Mouse (Mus musculus) myocyte (in vitro differentiated cells): ENCODE measurements around the gene Myh9.

Source experiments
- CEBPB ChIP-seq: IDR thresholded peaks from 2 replicates; pipeline ENCODE4 v1.6.1; 2011; ENCODE audit warnings: mild to moderate bottlenecking, moderate library complexity; ENCODE audit not compliant: poor library complexity, insufficient read depth, severe bottlenecking
- MYOG ChIP-seq, 3 experiments: IDR thresholded peaks; one replicate each; pipeline ENCODE4 v1.6.1; 2011; ENCODE audit warnings: control low read depth in 2 of 3, low read depth in 2 of 3, mild to moderate bottlenecking in 2 of 3; ENCODE audit not compliant: insufficient read length in 2 of 3, control insufficient read depth in 1 of 3, insufficient read depth in 1 of 3
- POLR2A ChIP-seq: IDR thresholded peaks from one replicate; pipeline ENCODE4 v1.6.1; 2011; ENCODE audit warnings: low read depth, mild to moderate bottlenecking, control low read depth, moderate library complexity; ENCODE audit not compliant: insufficient read length
- POLR2AphosphoS2 ChIP-seq: IDR thresholded peaks from one replicate; pipeline ENCODE4 v1.6.1; 2011; ENCODE audit warnings: low read depth, control low read depth; ENCODE audit not compliant: insufficient read length
- USF1 ChIP-seq: IDR thresholded peaks from one replicate; pipeline ENCODE4 v1.6.1; 2011; ENCODE audit warnings: low read depth, mild to moderate bottlenecking, control low read depth, moderate library complexity

GRCm38 (mm10) chr15:77761083-77761482 is 80.9 kb downstream of the Myh9 start:
- no peak for TF ChIP-seq USF1
- peak; percentile 12 for TF ChIP-seq POLR2AphosphoS2
- TF ChIP-seq CEBPB, result no peak
- peak; percentile 11 for TF ChIP-seq POLR2A
- no peak for TF ChIP-seq MYOG (IDR thresholded peaks at IDR 0.05; ENCODE audit: control insufficient read depth in 1 of 3, insufficient read depth in 1 of 3, insufficient read length in 2 of 3, low read depth in 2 of 3)
